Mouse (Mus musculus): Measurements from ENCODE around the gene Irf3.

DNA sequence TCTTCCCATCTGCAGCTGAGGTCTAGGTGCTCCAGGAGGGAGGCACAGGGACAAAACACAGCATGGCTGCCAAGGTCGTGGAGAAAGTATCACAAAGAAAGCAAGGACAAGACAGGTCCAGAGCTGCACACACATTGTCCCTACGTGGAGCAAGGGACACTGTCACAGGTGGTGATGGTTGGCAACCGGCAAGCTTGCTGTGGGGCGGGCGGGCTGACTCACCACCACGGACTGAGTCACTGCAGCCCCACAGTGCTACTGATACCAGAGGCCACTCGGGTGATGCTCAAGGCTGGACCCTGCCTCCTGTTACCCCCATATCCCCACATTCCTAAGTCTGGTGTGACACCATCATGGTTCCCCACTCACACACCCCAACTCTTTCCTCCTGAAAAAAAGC is 5.0 kb downstream of the Irf3 start:
- TF ChIP-seq CHD2 (IDR thresholded peaks at IDR 0.05; ENCODE audit: low read depth, low read length): no peak
- TF ChIP-seq MAFK (IDR thresholded peaks at IDR 0.05; ENCODE audit: insufficient read depth, low read depth, low read length): no peak
